Mouse (Mus musculus): ENCODE data around the gene Slc38a6. TPM values are rescaled to one million over a fixed set of nuclear protein-coding genes. Genes with fewer than 3 reads are reported as not detected.

The Slc38a6 gene
- polyA plus RNA-seq, 1 experiment from 2014 or later, result 15.3 TPM

GRCm38 (mm10) chr12:73370367-73370944 is 83.9 kb downstream of the Slc38a6 start:
- H3K4me2 ChIP-seq, result no peak overlapping the region
- H3K4me3 ChIP-seq (replicated peaks), result no peak overlapping the region
- no peak overlapping the region for H3K27ac ChIP-seq
- H3K36me3 ChIP-seq, result no peaks in the 10 kb centered on the region
- 73% methylated on average over 4 of the region's 4 CpGs for WGBS
- H3K27me3 ChIP-seq, result peaks cover 13% of the 10 kb centered on the region
- 0 out of 2 replicates have a peak, but pooled peaks cover 1% of the 10 kb centered on the region for H3K9me3 ChIP-seq
- no peak overlapping the region for H3K9ac ChIP-seq (replicated peaks)
- peaks cover 43% of the 10 kb centered on the region for H3K4me1 ChIP-seq (replicated peaks)
- no peak for ATAC-seq (ENCODE audit: insufficient number of reproducible peaks, insufficient read depth, low FRiP score, low TSS enrichment, low read depth)

GRCm38 (mm10) chr12:73371132-73371531 is 84.6 kb downstream of the Slc38a6 start:
- Histone ChIP-seq H3K27me3 (peaks cover 13% of the 10 kb centered on the region), H3K4me2 (no peak overlapping the region), H3K27ac (no peak overlapping the region), H3K4me3 (replicated peaks) (no peak overlapping the region), H3K4me1 (replicated peaks) (peaks cover 37% of the 10 kb centered on the region), H3K9ac (replicated peaks) (no peak overlapping the region), H3K9me3 (0 out of 2 replicates have a peak, but pooled peaks cover 3% of the 10 kb centered on the region), H3K36me3 (no peaks in the 10 kb centered on the region)
- 93% methylated on average over 7 of the region's 7 CpGs for WGBS
- ATAC-seq (ENCODE audit: insufficient number of reproducible peaks, insufficient read depth, low FRiP score, low TSS enrichment, low read depth), result no peak

- Histone ChIP-seq H3K4me2 (no peak overlapping the region), H3K36me3 (no peaks in the 10 kb centered on the region), H3K4me3 (replicated peaks) (no peak overlapping the region), H3K27ac (no peak overlapping the region), H3K27me3 (no peaks in the 10 kb centered on the region), H3K9me3 (0 out of 2 replicates have a peak, but pooled peaks cover 3% of the 10 kb centered on the region), H3K9ac (replicated peaks) (no peak overlapping the region), H3K4me1 (replicated peaks) (peaks cover 25% of the 10 kb centered on the region)
- WGBS, result 82% methylated on average over 5 of the region's 5 CpGs
- ATAC-seq (ENCODE audit: insufficient number of reproducible peaks, insufficient read depth, low FRiP score, low TSS enrichment, low read depth), result no peak
These were observed 91.4 kb downstream of the Slc38a6 start for GRCm38 (mm10) chr12:73378026-73378425.

- Histone ChIP-seq H3K9me3 (0 out of 2 replicates have a peak, but pooled peaks cover 3% of the 10 kb centered on the region), H3K4me2 (no peak overlapping the region), H3K4me3 (replicated peaks) (no peak overlapping the region), H3K27me3 (peaks cover 5% of the 10 kb centered on the region), H3K9ac (replicated peaks) (no peak overlapping the region), H3K4me1 (replicated peaks) (peaks cover 32% of the 10 kb centered on the region), H3K27ac (no peak overlapping the region), H3K36me3 (no peaks in the 10 kb centered on the region)
- 72% methylated on average over 13 of the region's 13 CpGs for WGBS
- no peak for ATAC-seq (ENCODE audit: insufficient number of reproducible peaks, insufficient read depth, low FRiP score, low TSS enrichment, low read depth)
These were observed 92.3 kb downstream of the Slc38a6 start for GRCm38 (mm10) chr12:73378724-73379355.

- H3K9ac ChIP-seq (replicated peaks), result no peak overlapping the region
- no peak for ATAC-seq (ENCODE audit: insufficient number of reproducible peaks, insufficient read depth, low FRiP score, low TSS enrichment, low read depth)
- no peak overlapping the region for H3K4me3 ChIP-seq (replicated peaks)
- no peaks in the 10 kb centered on the region for H3K9me3 ChIP-seq
- 59% methylated on average over 8 of the region's 8 CpGs for WGBS
- H3K27me3 ChIP-seq, result peaks cover 5% of the 10 kb centered on the region
- H3K4me2 ChIP-seq, result no peak overlapping the region
- H3K36me3 ChIP-seq, result no peaks in the 10 kb centered on the region
- H3K4me1 ChIP-seq (replicated peaks), result peaks cover 36% of the 10 kb centered on the region
- H3K27ac ChIP-seq, result no peak overlapping the region
These were observed 94.2 kb downstream of the Slc38a6 start for GRCm38 (mm10) chr12:73380686-73381360.

- H3K4me1 ChIP-seq (replicated peaks), result peaks cover 36% of the 10 kb centered on the region
- no peaks in the 10 kb centered on the region for H3K9me3 ChIP-seq
- H3K4me3 ChIP-seq (replicated peaks), result no peak overlapping the region
- no peak for ATAC-seq (ENCODE audit: insufficient number of reproducible peaks, insufficient read depth, low FRiP score, low TSS enrichment, low read depth)
- peaks cover 5% of the 10 kb centered on the region for H3K27me3 ChIP-seq
- no peak overlapping the region for H3K9ac ChIP-seq (replicated peaks)
- no peak overlapping the region for H3K4me2 ChIP-seq
- WGBS, result 65% methylated on average over 7 of the region's 7 CpGs
- no peak overlapping the region for H3K27ac ChIP-seq
- H3K36me3 ChIP-seq, result no peaks in the 10 kb centered on the region
These were observed 94.9 kb downstream of the Slc38a6 start for GRCm38 (mm10) chr12:73381452-73381851.

GRCm38 (mm10) chr12:73382290-73383178 is 96.0 kb downstream of the Slc38a6 start:
- no peak overlapping the region for H3K9ac ChIP-seq (replicated peaks)
- peaks cover 5% of the 10 kb centered on the region for H3K27me3 ChIP-seq
- peaks cover 36% of the 10 kb centered on the region for H3K4me1 ChIP-seq (replicated peaks)
- no peaks in the 10 kb centered on the region for H3K36me3 ChIP-seq
- H3K27ac ChIP-seq, result peak overlapping the region; percentile 0; the same call in 1 of the 2 replicates
- no peaks in the 10 kb centered on the region for H3K9me3 ChIP-seq
- no peak overlapping the region for H3K4me3 ChIP-seq (replicated peaks)
- WGBS, result 77% methylated on average over 12 of the region's 12 CpGs
- H3K4me2 ChIP-seq, result no peak overlapping the region
- ATAC-seq (ENCODE audit: insufficient number of reproducible peaks, insufficient read depth, low FRiP score, low TSS enrichment, low read depth), result no peak

GRCm38 (mm10) chr12:73383179-73383510 is 96.6 kb downstream of the Slc38a6 start:
- H3K9ac ChIP-seq (replicated peaks), result no peak overlapping the region

GRCm38 (mm10) chr12:73383861-73384260 is 97.3 kb downstream of the Slc38a6 start:
- H3K4me1 ChIP-seq (replicated peaks), result peaks cover 36% of the 10 kb centered on the region
- WGBS, result 88% methylated on average over 3 of the region's 3 CpGs
- ATAC-seq (ENCODE audit: insufficient number of reproducible peaks, insufficient read depth, low FRiP score, low TSS enrichment, low read depth), result no peak

More at GRCm38 (mm10) chr12:73383179-73383510, 96.6 kb downstream of the Slc38a6 start:
- Histone ChIP-seq H3K36me3 (no peaks in the 10 kb centered on the region), H3K4me3 (replicated peaks) (no peak overlapping the region), H3K27ac (peak overlapping the region; percentile 0; the same call in 1 of the 2 replicates), H3K4me1 (replicated peaks) (peaks cover 36% of the 10 kb centered on the region), H3K9me3 (no peaks in the 10 kb centered on the region), H3K4me2 (no peak overlapping the region), H3K27me3 (peaks cover 5% of the 10 kb centered on the region)
- ATAC-seq (ENCODE audit: insufficient number of reproducible peaks, insufficient read depth, low FRiP score, low TSS enrichment, low read depth), result no peak
- WGBS, result 71% methylated on average over 5 of the region's 5 CpGs

GRCm38 (mm10) chr12:73384747-73385146 is 98.2 kb downstream of the Slc38a6 start:
- Histone ChIP-seq H3K27me3 (peaks cover 5% of the 10 kb centered on the region), H3K4me2 (no peak overlapping the region), H3K4me3 (replicated peaks) (no peak overlapping the region), H3K9ac (replicated peaks) (no peak overlapping the region), H3K9me3 (no peaks in the 10 kb centered on the region), H3K4me1 (replicated peaks) (peaks cover 42% of the 10 kb centered on the region), H3K36me3 (no peaks in the 10 kb centered on the region), H3K27ac (no peak overlapping the region)
- 51% methylated on average over 6 of the region's 6 CpGs for WGBS
- ATAC-seq (ENCODE audit: insufficient number of reproducible peaks, insufficient read depth, low FRiP score, low TSS enrichment, low read depth), result no peak

More at GRCm38 (mm10) chr12:73383861-73384260, 97.3 kb downstream of the Slc38a6 start:
- Histone ChIP-seq H3K4me3 (replicated peaks) (no peak overlapping the region), H3K9ac (replicated peaks) (no peak overlapping the region), H3K4me2 (no peak overlapping the region), H3K27ac (no peak overlapping the region), H3K27me3 (peaks cover 5% of the 10 kb centered on the region), H3K9me3 (no peaks in the 10 kb centered on the region), H3K36me3 (no peaks in the 10 kb centered on the region)

- no peaks in the 10 kb centered on the region for H3K36me3 ChIP-seq
- no peaks in the 10 kb centered on the region for H3K27me3 ChIP-seq
- H3K4me3 ChIP-seq (replicated peaks), result no peak overlapping the region
- WGBS, result 94% methylated on average over 1 of the region's 1 CpGs
- H3K9me3 ChIP-seq, result 0 out of 2 replicates have a peak, but pooled peaks cover 3% of the 10 kb centered on the region
- no peak overlapping the region for H3K9ac ChIP-seq (replicated peaks)
- H3K27ac ChIP-seq, result no peak overlapping the region
- no peak for ATAC-seq (ENCODE audit: insufficient number of reproducible peaks, insufficient read depth, low FRiP score, low TSS enrichment, low read depth)
- peaks cover 36% of the 10 kb centered on the region for H3K4me1 ChIP-seq (replicated peaks)
- H3K4me2 ChIP-seq, result no peak overlapping the region
These were observed 105.9 kb downstream of the Slc38a6 start for GRCm38 (mm10) chr12:73392507-73392906.

Data from limb, embryonic 12.5 days (tissue).